Mouse (Mus musculus): ENCODE measurements around the gene Krt42.
"Not testable (repeated sequence)": the region's sequence is repeated elsewhere in the genome, so short reads cannot be mapped to it uniquely, and the experiment has no call there.

Krt42 gene

DNA sequence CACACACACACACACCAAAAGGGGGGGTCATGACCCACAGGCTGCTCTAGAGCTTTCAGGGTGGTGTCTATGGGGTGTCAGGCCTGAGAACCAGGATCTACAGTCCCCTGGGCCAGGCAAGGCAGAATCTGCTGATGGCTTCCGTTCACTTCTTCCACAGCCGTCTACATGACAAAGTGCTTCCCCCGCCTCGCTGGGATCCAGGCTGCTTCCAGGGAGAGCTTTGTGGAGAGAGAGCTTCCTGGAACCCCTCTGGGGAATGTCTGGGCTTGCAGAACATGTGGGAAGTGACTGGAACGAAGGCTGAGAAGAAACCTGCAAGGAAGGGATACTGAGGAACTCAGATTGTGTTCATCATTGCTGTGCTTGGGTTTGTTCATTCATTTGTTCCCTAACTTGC, 9.1 kb upstream of the Krt42 start:
- no peak for DNase-seq (ENCODE audit: low read depth)

DNA sequence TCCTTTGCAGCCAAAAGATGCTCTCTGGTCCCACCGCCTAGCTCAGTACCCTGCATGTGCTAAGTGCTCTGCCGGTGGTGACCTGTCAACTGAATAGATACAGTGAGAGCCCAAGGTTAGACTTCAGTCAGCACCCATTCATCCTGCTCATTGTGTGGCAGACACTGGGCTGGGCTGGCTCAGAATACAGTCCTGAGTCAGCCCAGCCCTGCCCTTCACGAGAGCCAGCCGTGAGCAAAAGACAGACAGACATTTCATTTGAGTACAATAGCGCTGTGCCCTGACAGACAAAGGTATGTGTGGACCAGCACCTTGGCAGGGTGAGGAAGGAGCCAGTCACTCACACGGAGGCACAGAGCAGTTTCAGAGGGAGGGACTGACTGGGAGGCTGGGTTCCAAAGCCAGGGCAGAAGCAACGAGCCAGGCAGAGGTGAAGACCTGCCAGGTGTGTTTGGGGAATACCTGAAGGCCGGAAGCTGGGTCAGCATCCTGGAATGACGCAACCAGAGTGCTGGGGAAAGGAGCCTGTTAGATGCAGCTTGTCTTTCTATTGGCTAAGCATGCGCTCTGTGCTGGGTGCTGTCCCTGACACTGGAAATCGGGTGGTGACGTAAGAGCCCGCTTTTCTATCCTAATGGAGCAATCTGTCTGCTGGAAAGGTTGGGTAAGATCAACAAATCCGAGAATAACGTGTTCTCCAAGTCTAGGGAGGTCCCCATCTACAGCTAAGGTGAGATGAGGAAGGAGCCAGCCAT, 8.2 kb upstream of the Krt42 start:
- DNase-seq (ENCODE audit: low read depth): no peak

DNA sequence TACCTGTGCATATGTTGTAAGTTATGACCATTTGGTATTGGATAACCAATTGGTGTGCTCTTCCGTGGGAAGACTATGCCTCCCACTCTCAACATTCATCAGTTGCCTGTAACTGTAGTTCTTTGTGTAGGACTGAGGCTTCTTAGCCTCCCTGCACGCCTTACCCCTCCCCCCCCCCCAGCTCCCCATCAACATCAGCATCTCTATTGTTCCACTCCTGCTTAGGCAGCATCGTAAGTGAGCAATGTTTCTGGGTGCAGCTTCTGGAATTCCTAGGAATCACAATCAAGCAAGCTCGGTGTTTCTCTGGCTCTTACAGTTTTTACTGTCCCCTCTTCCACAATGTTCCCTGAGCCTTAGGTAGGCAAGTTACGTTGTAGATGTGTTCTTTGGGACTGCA, 5.8 kb upstream of the Krt42 start:
- no peak for DNase-seq (ENCODE audit: low read depth)

DNA sequence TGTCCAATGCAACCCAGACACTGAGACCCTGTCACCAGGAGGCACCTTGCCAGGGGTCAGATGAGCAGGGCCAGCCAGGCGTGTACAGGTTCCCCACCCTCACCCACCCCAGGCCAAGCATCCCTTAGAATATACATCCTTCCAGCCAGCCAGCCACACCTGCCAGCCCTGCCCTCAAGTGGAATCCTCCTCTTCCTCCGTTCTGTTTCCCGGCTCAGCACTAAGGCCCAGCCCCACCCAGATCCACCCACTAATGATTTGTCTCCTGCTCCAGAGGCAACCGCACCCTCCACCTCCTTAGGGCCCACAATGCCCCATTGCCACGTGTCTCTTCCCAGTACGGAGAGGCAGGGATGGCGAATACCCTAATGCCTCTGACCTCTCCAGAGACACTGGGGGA, 5.0 kb upstream of the Krt42 start:
- DNase-seq (ENCODE audit: low read depth): no peak

DNA sequence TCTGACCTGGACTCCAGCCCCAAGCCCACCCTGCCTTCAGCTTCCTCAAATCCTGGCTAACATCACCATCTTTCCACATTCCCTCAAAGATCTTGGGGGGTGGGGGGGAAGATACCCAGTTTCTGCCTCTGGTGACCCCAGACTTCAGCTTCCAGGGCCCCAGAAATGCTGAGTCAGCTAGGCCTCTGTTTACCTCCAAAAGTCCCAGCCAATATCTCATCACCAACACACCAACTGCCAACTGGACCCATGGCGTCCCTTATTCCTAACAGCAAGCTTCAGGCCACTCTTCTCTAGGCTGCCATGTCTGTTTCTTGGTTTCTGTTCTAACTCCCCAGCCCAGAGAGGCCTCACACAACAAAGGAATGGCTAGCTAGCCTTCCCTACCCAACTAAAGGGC, 2.2 kb upstream of the Krt42 start:
- DNase-seq (ENCODE audit: low read depth): no peak

DNA sequence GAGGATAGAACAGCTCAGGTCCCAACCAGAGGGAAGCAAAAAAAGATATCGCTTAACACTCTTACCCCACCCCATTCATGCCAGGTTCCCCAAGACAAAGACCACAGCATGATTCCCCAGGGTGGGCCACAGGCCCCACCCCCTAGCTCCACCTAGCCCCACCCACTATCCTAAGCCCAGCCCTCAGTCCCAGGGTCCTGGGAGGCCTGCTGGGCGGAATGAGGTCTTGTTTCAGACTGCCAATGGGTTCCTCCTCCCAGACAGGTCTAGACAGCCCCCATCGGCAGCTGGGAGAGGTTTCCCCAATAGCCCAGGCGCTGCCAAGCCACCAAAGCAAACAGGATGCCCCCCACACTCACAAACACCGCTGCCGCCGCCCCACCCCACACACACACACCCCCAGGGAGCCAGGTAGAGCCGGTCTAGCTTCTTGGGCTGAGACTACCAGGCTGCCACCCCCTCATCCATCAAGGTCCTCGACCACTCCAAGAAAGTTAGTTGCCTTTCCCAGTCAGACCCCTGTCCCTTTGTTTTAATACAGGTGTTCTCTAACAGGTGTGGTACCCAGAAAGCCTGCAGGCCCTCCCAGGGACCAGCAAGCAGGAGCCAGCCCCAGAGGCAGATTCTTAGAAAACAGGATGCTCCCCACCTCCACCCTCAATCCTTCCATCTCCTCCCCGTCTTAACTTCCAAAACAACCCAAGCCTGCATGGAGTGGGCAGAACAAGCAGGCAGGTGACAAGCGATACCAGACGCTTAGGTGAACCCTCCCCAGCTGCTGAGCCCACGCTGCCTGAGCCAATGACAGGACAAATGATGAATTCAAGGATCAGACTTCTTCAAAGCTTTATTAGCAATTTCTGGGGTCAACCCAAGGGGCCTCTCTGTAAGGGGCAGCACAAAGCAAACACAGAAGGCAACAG, 7.4 kb downstream of the Krt42 start:
- no peak for DNase-seq (ENCODE audit: low read depth)

DNA sequence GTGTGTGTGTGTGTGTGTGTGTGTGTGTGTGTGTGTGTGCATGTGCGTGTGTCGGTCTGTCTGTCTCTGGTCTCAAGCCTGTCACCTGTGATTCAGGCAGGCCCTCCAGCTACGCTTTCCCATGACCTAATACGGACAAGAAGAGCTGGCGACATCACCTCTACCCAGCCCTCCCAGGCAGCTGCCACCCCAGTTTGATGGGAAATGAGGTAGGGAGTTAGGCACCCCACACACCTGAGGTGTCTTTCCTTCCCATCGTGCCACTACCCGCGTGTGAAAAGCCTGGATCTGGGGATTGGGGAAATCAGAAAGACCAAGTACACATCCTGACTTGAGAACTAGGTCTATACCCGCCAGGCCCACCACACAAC, 8.5 kb downstream of the Krt42 start:
- no peak for DNase-seq (ENCODE audit: low read depth)

DNA sequence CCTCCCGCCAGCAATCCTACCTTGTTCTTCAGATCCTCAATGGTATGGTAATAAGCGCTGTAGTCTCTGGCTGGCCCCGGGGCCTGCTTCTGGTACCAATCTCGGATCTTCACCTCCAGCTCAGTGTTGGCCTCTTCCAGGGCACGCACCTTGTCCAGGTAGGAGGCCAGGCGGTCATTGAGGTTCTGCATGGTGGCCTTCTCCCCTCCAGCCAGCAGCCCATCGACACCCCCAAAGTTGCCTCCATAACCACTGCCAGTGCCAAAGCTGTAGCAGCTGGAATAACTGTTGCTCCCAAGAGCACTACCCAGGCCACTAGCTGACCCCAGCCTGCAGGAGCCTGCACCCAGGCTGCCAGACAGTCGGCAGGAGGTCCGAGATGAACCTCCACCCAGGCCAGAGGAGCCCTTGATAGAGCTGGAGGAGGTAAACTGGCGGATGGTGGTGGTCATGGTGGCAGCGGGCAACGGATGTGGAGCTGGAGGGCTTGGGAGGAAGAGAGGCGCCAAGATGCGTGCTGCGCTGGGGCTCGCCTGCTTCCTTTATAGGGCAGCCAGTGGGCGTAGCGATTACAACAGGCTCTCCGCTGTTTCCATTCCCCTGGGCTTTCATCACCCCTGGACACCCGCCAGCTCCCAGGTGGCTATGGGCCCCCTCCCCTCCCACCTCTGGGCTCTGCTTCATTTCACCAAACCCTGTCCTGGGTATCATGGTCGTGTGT, 9.0 kb downstream of the Krt42 start, which contains the start of gene Krt17:
Gene Krt17 (minus strand): TSS at position 516 of the 721 bp plus-strand sequence.
- DNase-seq (ENCODE audit: low read depth): no peak

DNA sequence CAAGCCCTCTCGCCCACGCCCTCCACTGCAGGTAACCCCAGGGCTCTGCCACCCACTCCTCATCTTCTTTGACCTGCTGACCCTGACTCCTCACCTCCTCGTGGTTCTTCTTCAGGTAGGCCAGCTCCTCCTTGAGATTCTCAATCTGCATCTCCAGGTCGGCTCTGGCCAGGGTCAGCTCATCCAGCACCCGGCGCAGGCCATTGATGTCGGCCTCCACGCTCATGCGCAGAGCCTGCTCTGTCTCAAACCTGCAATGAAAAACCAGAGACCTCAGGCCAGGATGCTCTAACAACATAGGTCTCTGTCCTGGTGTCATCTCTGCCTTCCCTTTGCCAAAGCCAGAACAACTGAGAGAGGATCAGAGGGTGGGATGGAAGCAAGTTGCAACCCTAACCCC, 10.6 kb downstream of the Krt42 start:
- no peak for DNase-seq (ENCODE audit: low read depth)

DNA sequence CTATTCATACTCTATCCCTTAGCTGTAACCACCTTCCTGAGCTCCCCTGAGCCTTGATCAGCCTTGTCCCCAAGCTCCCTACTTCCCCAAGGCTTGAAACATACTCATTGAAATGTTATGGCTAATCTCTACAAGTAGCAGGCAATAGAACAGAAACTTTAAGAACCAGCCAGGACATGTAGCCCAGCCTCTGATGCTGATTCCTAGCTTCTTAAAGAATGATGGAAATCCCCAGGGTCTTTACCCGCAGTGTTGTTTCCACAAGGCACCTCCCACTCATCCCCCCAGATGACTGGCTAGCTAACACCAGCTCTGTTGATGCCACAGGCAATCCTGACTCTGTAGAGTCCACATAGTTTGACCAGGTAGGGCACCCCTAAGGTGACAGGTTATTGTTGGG, 11.7 kb downstream of the Krt42 start:
- DNase-seq (ENCODE audit: low read depth): no peak

DNA sequence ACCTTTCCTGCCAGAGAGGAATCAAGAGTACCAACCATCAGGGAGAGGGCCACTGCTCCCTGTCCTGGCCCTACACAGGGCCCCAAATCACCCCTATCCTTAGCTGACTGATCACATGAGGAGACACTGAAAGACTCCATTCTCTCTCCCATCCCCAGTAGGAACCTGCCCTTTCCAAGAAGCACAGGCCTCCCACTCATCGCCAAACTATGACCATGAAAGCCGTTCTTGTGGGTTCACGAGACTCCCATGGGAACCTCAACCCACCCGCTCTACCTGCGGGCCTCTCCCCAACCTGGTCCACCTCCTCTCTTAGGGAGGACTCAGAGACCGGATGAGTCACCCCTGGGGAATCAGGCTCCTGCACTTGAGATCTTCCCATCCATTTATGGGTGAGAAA, 14.2 kb downstream of the Krt42 start:
- no peak for DNase-seq (ENCODE audit: low read depth)

DNA sequence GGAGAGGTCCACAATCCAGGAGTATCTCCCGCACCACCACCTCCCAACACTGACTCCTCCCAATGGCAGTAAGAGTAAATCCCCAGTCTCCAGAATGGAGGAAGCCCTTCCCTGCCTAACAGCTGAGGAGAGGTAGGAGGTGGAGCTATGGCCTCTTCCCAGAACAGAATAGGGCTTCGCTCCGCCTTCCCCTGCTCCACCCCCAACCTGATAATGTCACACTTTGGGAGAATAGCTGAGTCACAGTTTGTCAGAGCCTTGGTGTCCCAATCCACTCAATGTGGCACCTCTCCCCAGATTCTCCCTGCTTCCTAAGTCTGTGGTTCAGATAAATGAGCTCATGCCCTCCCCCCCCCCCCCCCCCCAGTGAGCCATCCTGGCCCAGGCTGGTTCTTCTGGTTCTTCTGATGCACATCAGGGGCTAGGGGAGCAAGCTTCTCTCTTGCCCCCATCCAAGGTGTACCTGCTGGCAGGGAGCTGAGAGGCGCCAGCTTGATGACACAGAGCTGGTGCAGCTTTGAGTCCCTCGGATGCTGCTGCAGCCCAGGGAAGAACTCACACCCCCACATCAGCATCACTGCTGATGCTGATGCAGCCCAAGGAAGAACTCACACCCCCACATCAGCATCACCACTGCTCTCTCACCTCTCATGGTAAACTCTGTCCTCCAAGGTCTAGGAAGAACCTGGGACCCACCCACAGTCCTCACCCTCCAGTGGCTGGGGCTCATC, 15.1 kb downstream of the Krt42 start:
- no peak for DNase-seq (ENCODE audit: low read depth)

DNA sequence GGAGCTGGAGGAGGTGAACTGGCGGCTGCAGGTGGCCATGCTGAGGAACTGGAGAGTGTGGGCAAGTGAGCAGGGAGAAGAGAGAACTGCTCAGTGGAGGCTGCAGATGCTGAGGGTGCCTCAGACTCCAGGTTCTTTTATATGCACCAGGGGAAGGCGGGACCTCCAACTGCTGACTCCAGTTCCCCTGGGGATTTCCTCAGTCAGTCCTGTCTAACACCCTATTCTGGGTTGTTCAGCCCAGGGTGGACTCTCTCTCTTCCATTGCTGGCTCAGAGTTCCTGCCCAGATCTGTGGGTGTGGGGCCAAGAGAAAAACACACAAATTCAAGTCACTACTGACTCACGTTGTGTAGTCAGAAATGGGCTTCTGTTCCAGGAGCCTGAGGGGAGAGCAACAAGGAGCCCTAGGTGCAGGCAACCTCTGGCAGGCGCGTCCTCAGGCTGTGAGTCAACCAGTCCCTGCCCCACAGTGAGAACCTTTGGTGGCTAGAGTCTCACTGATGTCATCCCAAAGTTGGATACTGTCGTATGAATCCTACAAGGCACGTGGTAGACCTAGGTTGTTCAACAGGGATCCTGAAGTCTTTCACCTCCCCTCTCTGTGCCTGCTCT, 20.7 kb downstream of the Krt42 start, which contains the start of gene Krt16:
Gene Krt16 (minus strand): TSS at position 51 of the 614 bp plus-strand sequence.
- DNase-seq (ENCODE audit: low read depth): no peak

DNA sequence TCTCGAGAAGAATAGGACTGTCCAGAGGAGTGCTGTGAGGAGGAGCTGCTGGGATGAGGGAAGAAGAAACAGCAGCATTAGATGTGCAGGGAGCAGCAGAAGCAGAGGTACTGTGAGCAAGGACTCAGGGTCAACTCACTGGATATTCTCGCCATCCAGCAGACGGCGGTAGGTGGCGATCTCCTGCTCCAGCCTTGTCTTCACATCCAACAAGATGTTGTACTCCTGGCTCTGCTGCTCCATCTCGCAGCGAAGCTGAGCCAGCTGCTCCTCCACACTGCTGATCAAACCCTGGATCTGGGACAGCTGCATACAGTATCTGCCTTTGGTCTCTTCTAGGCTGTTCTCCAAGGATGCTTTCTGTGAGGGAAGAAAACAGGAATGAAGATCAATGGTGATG, 23.2 kb downstream of the Krt42 start:
- DNase-seq (ENCODE audit: low read depth): not testable (repeated sequence)

DNA sequence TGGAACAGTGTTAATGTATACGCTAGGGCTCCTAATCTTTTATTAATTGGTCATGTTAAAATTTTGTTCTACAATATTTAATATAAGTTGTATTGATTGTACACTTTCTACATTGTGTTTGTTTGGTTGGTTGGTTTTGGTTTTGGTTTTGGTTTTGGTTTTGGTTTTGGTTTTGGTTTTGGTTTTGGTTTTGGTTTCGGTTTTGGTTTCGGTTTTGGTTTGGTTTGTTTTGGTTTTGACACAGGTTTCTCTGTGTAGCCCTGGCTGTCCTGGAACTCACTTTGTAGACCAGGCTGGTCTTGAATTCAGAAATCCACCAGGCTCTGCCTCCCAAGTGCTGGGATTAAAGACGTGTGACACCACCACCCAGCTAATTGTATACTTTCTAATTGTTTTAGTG, 29.4 kb downstream of the Krt42 start:
- DNase-seq (ENCODE audit: low read depth): peak; percentile 19

DNA sequence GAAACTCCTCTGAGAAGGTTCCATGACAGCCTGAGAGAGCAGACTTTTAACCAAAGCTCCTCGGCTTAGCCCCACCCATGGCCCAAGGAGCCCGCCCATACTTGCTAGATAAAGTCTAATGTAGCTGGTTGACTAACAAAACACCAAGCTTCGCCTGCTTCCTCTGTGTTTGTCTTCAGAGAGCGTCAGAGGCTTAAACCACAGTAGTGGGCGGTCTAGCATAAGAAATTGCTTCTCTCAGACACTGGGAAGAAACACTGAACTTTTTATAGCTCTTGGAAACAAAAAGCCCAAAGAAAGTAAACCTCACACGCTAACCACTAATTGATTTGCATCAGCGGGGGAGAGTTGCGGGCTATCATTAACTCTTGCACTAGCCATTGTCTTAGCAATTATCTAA, 47.9 kb downstream of the Krt42 start:
- DNase-seq (ENCODE audit: low read depth): no peak

DNA sequence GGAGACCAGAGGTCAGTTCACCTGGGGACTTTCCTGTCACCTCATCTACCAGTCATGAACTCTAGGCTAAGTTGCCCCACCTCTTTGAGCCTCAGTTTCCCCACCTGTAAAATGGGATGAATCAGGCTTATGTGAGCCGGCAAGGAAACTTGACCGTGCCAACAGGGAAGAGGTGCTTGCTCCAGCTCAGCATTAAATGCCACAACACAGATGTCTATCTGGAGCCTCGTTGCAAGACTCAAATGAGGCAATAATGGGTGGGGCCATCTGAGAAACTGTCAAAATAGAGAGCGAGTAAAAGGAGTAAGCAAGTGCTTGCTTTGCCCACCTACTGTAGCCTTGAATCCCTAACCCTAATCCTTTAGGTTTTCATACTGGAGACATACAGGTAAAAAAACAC, 50.4 kb downstream of the Krt42 start:
- no peak for DNase-seq (ENCODE audit: low read depth)
